Mouse (Mus musculus): ENCODE results near the gene Nxph3.

The Nxph3 gene

DNA sequence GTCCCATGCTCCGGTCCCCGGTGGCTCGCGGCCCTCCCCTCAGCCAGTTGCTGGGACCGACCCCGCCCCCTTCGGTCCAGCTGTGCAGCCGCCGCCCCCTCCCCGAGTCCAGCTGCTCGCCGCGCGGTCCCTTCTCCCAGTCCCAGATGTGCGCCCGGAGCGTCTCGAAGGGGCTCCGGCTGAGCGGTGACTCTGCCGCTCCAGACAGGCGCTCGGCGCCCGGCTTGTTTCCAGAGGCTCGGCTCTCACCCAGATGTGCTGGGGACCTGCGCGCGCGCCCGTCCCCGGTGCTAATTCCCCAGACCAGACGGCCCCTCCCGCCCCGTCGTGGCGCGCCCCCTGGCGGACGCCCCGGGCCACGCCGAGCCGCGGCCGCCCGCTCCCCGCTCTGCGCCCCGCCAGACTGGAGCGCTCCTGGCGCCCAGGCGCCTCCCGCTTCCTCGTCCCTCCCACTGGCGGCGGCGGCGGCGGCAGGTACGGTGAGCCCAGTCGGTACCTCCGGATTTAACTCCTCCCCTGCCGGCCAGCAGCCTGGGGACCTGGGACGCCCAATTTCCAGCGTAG lies at the start of gene Nxph3:
Gene Nxph3, minus strand, starts transcription at position 273 of the 564 bp plus-strand sequence.
- DNase-seq (ENCODE audit: low spot score) = peak; percentile 44

- DNase-seq (ENCODE audit: low spot score) = no peak
Observed at GRCm38 (mm10) chr11:95563849-95564248, 49.5 kb upstream of the Nxph3 start.

- DNase-seq (ENCODE audit: low spot score) = no peak
Observed at GRCm38 (mm10) chr11:95560773-95561172, 46.4 kb upstream of the Nxph3 start.

DNA sequence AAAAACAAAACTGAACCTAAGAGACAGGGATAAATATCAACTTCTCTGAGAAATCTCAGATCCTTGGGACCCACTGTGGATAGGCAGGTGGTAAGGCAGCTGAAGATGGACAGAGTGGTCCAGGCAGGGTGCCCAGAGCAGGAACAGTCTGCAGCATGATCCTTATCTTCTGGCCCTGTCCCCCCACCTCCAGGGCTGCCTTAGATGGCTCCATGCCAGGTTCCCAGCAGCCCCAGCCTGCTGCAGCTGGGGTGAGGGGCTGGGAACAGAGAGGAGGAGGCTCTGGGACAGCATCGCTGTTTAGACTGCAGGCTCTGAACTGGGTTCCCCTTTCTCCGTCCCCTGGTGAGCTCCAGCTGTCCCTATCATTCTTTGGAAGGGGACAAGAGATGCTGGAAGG lies 45.4 kb upstream of the Nxph3 start:
- no peak for DNase-seq (ENCODE audit: low spot score)

DNA sequence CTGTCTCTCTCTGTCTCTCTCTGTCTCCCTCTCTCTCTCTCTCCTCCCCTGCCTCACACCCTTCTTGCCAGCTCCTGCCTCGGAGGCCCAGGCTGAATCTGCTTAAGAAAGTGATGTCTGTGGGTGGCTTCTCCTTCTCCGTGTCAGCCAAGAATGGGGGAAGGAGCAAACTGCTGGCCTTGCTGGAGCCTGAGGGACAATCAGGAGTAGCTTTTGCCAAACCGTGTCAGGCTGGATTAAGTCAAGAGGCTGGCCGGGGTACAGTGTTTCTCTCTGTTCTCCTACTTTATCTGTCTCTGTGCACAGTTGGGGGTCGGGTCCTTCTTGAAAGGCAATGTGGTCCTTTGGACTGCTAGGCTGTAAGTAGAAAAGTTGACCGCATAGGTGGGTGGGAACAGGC lies 43.3 kb upstream of the Nxph3 start:
- no peak for DNase-seq (ENCODE audit: low spot score)

GRCm38 (mm10) chr11:95557032-95557431 lies 42.7 kb upstream of the Nxph3 start:
- no peak for DNase-seq (ENCODE audit: low spot score)

DNA sequence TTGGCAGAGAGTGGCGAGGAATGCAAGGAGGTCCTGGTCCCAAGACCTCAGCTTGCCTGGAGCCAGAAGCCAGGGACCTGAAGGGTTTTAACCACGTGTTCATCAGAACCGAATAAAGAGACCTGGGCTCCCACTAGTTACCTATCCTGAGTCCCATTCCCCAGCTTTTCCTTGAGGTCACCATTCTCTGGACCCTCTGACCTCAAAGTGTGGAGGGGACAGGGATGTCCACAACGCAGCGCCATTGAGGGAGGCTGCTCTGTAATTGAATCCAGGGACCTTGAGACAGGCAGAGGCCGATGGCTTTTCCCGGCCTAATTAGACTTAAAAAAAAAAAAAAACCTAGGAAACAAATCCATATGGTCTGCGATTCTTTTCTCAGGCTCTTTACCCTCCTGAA lies 40.9 kb upstream of the Nxph3 start:
- DNase-seq (ENCODE audit: low spot score) = no peak

GRCm38 (mm10) chr11:95550301-95551021 lies 36.1 kb upstream of the Nxph3 start:
- DNase-seq (ENCODE audit: low spot score) = no peak

GRCm38 (mm10) chr11:95546021-95546782 lies 31.8 kb upstream of the Nxph3 start:
- no peak for DNase-seq (ENCODE audit: low spot score)

DNA sequence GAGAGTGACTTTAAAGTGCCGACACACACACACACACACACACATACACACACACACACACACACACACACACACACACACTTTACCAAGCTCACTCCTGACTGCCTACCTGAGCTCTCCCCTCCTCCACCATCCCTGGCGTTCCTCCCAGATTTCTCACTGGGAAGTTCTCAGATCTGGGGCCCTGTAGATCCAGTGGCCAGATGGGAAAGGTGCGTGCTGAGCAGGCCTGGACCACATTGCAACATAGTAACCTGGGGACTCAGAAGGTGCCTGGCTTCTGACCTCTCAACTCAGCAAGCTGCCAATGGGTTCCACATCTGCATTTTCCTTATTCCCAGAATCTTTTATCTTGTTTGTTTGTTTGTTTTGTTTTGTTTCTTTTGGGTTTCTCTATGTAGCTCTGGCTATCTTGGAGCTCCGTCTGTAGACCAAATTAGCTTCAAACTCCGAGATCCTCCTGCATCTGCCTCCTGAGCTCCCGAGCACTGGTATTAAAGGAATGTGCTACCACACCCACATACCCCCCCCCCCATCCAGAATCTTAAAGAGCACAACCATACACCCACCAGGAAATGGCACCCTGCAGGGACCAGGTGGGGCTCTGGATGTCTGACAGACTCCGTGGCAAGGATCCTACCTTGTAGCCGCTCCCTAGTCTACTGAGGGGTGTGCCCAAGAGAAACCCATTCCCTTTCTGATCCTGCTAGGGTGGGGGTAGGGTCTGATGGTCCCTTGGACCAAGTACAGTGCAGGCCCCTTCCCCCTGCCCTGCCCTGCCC lies 30.4 kb upstream of the Nxph3 start:
- no peak for DNase-seq (ENCODE audit: low spot score)

DNA sequence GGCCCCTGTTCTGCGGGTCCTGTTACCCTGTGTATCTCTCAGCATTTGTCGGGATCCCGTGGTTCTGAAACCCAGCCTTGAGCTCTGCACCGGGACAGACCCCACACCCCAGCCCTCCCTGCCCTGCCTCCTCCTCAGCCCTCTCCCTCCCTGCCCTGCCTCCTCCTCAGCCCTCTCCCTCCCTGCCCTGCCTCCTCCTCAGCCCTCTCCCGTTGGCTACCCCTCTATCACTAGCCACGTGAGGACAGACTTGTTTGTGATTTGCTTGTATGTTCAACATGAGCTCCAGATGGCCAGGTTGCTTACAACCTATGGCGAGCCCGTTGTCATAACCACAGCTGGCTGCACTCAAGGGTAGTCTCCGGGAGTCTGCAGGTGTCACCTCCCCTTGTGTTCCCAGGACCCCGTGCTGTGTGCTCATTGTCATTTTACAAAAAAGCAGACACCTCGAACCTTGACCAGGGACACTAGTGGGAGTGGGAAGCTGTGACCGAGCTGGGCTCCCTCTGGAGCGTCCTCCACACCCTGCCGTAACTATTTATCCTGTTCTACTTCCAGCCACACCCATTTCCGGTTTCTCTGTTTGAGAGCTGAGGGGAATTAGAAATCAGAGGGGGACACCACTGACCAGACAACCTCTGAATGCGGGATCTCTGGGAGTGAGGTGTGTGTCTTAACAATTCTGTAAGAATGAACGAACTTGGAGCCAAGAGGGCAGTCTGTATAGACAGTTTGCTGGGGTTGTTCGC lies 26.4 kb upstream of the Nxph3 start:
- no peak for DNase-seq (ENCODE audit: low spot score)

DNA sequence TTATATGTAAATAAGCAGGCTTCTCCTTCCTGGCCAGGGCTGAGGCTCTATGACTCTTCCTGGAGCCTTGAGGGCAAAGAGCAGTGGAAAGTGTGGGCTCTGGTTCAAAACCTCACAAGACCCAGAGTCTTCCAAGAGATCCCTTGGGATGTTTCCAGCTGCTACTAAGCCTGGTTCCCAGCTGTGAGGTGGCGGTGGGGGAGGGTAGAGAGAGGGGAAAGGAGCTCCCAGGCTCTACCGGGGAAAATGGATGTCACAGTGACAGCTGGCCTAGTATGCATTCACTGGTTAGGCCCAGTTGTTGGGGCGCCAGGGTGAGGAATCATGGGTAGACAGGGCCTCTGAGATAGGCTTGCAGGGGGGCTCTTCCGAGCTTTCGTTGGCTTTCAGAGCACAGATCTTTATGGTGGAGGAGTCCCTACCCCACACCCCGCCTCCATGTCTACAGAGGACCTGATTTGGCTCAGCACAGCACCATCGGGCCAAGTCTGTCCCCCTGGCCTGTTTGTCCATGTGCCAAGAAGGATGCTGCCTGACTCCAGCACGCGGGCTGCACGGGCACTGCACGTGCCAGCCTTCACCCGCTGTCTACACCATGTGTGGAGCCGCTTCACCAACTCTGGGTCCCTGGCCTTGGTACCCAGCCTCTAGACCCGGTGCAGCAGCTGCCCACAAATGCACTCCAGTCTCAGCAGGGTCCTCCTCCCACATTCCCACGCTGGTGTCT lies 24.2 kb upstream of the Nxph3 start:
- no peak for DNase-seq (ENCODE audit: low spot score)

DNA sequence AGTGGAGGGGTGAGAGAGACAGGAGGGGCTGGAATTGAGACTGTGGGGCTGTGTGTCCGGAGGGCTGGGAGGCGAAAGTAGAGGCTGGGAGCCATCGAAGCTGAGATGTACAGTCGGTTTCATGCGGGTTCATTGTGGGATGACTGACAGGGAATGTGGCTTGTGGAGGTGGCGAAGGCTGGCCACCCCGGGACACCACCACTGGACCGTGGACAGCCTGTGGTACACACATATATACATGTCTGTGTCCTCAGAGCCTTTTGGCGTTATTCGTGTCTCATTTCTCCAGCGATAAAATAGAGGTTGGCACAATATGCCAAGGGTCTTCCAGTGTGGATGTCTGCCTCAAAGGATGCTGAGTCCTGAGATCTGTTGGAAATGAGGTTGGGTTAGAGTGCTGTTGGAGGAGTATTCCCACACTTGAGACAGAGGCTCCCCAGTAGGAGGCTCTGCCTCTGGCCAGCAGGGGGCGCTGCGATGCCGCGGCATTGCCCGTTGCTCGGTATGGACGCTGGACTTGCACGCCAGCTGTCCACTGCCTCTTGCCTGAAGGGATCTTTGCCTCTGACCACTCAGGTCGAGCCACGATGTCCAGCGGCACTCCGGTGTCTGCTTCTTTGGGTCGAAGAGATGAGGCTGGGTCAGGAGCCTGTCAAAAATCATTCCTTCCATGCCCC lies 19.3 kb upstream of the Nxph3 start:
- peak; percentile 85 for DNase-seq (ENCODE audit: low spot score)

DNA sequence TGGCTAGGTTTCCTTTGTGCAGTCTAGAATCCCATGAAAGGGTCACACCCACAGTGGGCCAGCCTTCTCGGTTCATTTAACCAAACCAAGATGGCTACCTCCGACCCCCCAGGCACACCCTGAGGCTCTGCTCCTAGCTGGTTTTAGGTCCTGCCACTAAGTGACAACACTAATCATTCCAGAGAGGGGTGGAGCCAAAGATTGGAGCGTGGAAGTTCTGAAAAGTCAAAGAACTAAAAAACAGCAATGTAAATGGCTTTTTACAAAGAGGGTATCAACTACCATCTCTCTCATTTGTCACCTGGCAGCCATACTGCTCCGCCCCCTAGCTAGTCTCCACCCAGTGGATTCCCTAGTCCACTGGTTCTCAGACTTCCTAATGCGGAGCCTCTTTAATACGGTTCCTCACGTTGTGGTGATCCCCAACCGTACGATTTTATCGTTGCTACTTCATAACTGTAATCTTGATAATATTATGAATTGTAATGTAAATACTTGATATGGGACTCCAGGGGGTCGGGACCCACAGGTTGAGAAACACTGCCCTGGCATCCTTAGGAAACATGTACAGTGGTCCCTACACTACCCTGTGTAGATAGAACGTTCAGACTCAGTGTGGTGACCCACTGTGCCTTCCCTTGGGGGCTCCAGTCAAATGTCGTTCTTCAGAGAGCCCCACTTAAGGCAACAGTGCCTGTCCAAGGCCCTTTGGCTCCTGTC lies 18.1 kb upstream of the Nxph3 start:
- no peak for DNase-seq (ENCODE audit: low spot score)

- no peak for DNase-seq (ENCODE audit: low spot score)
Observed at GRCm38 (mm10) chr11:95528231-95528630, 13.9 kb upstream of the Nxph3 start.

- DNase-seq (ENCODE audit: low spot score) = peak; percentile 35
Observed at GRCm38 (mm10) chr11:95527307-95527706, 12.9 kb upstream of the Nxph3 start.

DNA sequence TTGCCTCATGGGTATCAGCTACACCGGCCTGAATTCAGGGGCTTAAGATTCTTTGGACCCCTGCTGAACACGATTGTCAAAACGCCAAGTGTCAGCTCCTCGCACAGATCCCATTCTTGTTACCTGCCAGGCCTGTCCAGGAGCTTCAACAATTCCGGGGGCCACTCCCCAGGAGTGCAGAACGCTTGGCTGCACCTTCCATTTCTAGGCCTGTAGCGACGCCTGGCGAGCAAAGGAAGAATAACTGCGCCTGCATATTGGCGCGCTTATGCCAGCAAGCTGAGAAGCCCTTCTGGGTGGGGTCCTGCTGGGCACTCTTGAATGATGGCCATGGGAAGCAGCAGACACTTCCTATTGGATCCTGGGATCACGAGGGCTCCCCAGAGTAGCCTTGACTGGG lies 7.2 kb upstream of the Nxph3 start:
- DNase-seq (ENCODE audit: low spot score) = peak; percentile 80

DNA sequence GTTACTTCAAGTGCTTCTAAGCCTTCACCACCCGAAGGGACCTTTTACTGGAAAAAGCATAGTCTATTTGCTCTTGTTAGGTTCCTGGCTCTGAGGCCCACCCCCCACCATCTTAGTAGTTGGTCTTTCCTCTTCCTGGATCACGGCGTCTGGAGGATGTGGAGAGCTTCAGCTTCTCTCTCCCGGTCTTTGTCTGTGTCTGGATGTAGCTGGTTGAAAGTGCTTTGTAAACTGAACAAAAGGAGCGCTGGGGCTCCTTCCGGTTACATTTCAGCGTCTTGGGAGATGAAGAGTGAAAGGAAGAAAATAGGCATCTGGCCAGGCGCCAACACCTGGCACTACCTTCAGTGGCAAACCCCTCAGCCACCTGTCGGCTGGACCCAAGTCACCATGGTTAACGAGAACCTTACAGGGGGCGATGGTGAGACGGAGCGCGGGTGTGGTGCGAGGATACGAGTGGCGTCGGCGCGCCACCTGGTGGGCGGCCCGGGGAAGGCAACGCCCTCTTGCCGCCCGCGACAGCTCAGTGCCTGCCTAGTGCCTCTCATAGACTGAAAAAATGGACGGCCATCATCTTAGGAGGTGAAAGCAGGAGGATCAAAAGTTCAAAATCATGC lies 6.2 kb upstream of the Nxph3 start:
- peak; percentile 89 for DNase-seq (ENCODE audit: low spot score)

GRCm38 (mm10) chr11:95519996-95520395 lies 5.6 kb upstream of the Nxph3 start:
- no peak for DNase-seq (ENCODE audit: low spot score)

All from layer of hippocampus, adult 11-12 months (tissue).